Mouse (Mus musculus) embryo, embryonic 9.5 days (tissue): ENCODE data around the gene Pemt.
"Not testable (repeated sequence)": the region's sequence is repeated elsewhere in the genome, so short reads cannot be mapped to it uniquely, and the experiment has no call there.

Experiments used
- DNase-seq: peaks from one replicate; pipeline ENCODE4 v3.0.0-alpha.2; 2017; ENCODE audit errors: extremely low spot score

Pemt gene

DNA sequence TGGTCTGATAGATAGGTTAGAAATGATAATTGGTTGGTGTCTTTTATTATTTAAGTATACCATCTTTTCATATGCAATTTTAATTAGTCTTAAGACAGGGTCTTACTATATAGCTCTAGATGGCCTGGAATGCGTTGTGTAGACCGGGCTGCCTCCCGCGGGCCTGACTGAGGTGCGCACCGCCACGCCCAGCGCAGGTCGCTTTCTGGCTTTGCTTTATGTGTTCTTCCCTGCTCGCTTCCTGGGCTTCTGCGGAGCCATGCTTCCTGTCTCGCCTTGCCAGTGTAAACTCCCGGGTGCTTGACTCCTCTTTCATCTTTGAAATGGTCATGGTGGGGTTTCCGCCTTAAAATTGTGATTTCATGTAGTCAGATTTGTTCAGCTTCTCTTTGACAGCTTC lies 93.4 kb downstream of the Pemt start:
- no peak for DNase-seq

DNA sequence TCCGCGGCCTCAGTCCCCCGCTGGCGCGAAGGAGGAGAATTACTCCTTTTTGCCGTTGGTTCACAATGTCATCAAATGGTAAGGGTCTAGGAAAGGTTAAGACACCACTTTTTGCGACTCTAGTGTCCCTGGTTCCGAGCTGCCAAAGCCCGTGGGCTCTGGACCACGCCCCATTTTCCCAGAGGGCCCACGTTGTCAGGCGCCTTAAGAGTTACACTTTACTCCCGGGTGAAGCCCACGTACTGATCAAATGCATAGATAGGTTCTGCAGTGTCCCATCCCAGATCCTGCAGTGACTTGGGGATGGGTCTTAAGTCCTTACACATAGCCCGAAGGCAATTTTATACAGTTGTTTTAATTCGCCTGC lies 97.9 kb downstream of the Pemt start:
- DNase-seq, result no peak

DNA sequence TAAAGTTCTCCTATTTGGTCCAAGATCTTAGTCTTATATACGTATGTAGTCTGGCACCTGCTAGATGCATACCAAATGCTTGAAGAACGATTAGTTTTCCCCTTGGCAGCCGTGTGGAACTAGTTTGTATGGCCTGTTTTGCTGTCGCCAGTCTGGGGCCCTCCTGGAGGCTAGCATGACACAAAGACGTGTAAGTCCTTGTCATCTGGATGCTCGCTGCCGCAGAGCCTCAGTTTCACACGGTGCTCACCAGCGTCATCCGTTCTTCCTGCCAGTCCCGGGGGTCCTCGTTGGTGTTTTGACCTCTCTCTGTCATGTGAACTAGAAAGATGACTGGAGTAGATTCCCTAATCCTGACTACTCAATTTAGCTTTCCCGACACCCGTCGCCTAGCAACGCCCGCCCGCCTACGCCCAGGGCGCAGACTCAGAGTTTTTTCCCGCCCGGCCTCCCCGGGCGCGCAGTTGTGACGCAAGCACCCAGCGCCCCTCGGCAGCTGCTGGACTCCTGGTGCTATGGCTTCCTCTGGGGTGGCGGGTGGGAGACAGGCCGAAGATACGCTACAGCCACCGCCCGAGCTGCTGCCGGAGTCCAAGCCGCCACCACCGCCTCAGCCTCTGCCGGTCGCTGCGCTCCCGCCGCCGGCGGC lies 98.4 kb downstream of the Pemt start, which contains the start of gene Med9:
Gene Med9 (plus strand): TSS at position 455 of the 649 bp plus-strand sequence.
- DNase-seq, result peak; percentile 96

DNA sequence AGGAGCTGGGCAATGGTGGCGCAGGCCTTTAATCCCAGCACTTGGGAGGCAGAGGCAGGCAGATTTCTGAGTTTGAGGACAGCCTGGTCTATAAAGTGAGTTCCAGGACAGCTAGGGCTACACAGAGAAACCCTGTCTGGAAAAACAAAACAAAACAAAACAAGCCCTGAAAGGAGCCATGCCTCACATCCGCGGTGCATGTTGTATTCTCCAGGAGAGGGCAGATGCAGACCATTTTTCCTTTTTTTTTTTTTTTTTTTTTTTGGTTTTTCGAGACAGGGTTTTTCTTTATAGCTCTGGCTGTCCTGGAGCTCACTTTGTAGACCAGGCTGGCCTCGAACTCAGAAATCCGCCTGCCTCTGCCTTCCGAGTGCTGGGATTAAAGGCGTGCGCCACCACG lies 101.4 kb downstream of the Pemt start:
- DNase-seq, result not testable (repeated sequence)

DNA sequence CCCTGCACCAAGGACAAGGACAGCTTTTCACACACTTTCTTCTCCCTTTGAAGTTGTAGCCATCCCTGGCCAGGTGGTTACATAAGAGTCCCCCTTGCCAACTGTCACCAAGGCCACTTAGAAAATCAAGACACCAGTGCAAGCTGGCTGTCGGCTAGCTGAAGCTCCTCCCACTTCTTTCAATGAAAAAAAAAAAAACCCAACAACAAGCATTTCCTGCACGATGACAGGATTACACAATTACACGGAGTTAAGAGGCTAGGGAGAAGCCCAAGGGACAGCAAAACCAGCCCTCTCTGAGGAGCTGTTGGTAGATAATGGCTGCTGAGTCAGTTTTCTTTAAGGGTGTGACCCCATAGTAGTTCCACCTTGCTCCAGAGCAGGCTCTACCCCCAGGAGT lies 104.9 kb downstream of the Pemt start:
- DNase-seq, result no peak

DNA sequence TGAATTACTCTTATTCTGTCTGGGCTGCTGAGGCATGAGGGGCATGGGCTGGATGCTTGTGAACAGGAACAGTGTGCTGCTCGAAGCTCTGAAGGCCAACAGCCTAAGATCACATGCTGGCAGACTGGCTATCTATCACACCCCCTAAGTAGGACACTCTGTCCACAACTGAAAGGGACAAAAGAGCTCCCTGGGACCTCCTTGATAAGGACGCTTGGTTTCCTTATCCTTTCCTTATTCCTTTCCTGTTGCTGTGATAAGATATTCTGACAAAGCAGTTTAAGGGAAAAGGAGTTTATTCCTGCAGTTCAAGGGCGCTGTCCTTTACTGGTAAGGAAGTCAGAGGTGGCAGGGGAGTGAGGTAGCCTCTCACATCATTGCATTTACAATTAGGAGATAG lies 105.6 kb downstream of the Pemt start:
- no peak for DNase-seq

DNA sequence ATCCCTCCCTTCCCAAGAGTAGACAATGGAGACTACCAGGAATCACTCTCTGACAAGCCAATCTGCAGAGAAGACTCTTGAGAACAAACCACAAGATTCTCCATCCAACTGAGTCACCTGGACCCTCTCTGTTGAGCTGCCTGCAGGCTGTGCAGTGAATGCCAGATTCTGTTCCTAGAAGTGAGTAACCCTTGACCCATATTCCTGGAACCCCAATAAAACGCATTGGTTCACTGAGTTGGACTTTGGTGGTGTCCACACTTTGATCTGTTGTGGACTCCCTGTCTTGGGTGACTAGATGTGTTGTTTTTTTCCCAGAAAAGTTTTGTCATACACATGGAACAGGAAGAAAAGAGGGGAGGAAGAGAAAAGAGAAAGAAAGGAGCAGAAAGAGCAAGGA lies 106.5 kb downstream of the Pemt start:
- DNase-seq, result no peak

DNA sequence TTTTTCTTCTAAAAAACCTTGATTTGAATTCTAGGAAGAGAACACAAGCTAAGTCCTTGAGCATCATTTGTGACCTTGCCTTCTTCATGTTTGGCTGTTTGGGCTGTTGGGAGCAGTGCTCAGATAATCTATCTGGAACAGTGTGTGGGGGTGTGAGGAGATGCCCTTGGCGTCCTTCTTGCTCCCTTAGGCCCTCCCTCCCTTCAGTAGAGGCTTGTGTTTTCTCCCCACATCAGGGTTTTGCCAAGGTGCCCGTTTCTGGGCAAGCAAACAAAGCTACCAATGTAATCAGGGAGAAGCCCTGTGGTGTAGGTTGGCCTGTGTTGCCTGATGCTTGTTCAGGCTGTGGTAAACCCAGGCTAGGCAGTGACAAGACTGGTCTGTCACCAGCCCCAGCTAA lies 108.7 kb downstream of the Pemt start:
- DNase-seq, result no peak

DNA sequence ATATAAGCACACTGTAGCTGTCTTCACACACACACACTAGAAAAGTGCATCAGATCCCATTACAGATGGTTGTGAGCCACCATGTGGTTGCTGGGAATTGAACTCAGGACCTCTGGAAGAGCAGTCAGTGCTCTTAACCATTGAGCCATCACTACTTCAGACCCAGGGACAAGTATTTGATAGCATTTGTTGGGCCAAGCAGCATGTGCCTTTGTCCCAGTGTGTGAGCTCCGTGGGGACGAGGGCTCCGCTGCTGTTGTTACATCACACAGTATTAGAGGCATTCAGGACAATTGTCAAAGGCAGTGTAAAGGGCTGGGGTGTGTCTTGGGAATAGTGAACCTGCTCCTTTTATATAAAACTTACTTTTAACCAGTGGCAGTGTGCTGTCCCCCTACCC lies 109.3 kb downstream of the Pemt start:
- no peak for DNase-seq

DNA sequence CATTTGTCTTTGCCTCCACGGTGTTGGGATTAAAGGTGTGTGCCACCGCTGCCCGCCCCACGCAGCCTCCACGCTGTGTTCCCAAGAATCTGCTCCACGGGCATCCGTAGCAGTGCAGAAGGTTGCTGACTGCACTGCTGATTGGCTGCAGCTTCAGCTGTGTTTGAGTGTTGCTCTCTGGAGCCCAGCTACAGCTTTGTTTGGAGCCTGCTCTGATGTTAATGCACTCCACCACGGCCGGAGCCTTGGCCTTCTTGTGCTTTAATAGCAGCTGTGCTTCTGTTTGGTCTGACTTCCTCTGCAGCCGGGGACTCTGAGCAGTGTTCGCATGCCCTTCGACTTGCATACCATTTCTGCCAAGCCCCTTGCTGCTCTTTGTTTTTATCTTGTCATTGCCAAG lies 112.3 kb downstream of the Pemt start:
- no peak for DNase-seq

DNA sequence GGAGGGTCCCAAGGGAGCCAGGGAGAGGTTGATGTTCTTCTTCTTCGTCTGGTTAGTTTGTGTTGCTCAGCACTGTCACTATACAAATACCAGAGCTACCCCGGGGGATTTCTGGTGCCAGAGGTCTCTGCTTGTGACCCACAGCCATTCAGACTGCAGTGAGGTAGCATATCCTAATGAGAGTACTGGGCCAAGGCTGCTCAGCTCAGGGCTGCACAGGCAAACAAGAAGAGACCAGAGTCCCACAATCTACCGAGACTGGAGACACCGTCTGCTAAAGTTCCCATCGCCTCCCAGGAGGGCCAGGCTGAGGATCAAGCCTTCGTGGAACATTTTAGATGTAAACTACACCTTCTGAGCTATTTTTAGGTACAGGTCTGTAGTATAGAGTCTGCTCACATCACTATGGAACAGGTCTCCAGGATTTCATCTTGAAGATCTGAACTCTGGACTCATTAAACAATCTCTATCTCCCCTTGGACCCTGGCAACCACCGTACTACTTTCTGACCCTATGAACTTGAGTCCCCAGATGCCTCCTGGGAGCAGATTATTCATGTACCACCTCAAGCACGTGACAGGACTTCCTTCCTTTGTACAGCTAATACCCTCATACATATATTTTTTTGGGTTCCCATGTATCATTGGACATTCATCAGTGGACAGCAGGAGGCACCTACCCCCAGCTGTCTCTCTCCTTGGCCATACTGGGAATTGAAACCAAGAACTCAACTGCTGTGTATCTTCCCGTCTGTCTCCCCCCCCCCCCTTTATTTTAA lies 113.5 kb downstream of the Pemt start:
- no peak for DNase-seq

DNA sequence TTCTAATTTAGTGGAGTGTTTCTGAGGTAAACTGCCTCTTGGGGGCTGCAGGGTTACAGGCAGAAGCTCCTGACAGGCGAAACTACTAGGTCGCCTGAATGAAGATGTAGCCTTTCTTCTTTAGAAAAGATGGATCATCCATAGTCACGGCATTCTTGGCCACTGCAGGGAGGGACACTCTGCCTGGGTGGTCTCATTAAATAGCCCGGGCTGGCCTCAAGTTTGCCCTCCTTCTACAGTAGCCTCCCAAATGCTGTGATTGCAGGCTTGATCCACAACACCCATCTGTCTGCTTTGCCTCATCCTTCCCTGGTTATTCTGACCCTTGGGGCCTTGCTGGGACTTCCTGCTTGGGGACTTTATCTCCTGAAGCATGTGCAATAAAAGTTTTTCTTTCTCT lies 116.3 kb downstream of the Pemt start:
- no peak for DNase-seq

DNA sequence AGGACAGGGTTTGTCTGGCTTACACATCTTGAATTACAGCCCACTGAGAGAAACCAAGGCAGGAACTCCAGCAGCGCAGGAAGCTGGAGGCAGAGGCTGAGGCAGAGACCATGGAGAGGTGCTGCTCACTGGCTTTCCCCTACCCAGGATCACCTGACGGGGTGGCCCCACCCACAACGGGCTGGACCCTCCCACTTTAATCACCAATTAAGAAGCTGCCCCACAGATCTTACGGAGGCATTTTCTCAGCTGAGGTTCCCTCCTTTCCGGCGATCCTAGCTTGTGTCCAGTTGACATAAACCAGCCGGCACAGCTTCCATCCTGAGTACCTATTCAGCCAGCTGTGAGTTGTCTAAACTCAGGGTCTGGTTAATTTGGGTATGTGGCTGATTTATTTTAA lies 125.0 kb downstream of the Pemt start:
- no peak for DNase-seq
